Mouse (Mus musculus) heart, adult 2 months (tissue): ENCODE results near the gene Dnajc5. TPM values are rescaled to one million over a fixed set of nuclear protein-coding genes. Genes with fewer than 3 reads are reported as not detected.

Source experiments
- DNase-seq, 2 experiments: peaks; one replicate each; pipeline ENCODE4 v3.0.0; 2021
- H3K27ac ChIP-seq: fragments of 200-600 bp; 2 replicates; pipeline ENCODE4 v1.8.1; 2022
- H3K27me3 ChIP-seq: fragments of 200-500 bp; 2 replicates; pipeline ENCODE4 v1.6.1; 2012; ENCODE audit warnings: mild to moderate bottlenecking, low read length, inconsistent platforms, mixed read lengths; ENCODE audit not compliant: control insufficient read depth, insufficient read depth
- H3K36me3 ChIP-seq: fragments of 200-500 bp; 2 replicates; pipeline ENCODE4 v1.6.1; 2012; ENCODE audit warnings: low read length, inconsistent platforms; ENCODE audit not compliant: control insufficient read depth, insufficient read depth
- H3K4me1 ChIP-seq: fragments of 200-500 bp; 2 replicates; pipeline ENCODE4 v1.6.1; 2011; ENCODE audit warnings: low read length; ENCODE audit not compliant: control insufficient read depth, insufficient read depth
- H3K4me3 ChIP-seq: fragments of 200-600 bp; 2 replicates; pipeline ENCODE4 v1.8.1; 2022
- H3K79me2 ChIP-seq: fragments of 200-500 bp; replicated peaks from 2 replicates; pipeline ENCODE4 v1.6.1; 2012; ENCODE audit warnings: mild to moderate bottlenecking, inconsistent platforms, low read length, moderate library complexity, mixed read lengths; ENCODE audit not compliant: control insufficient read depth, insufficient read depth
- H3K9ac ChIP-seq: fragments of 200-500 bp; 2 replicates; pipeline ENCODE4 v1.6.1; 2012; ENCODE audit warnings: low read depth, mild to moderate bottlenecking, control low read depth, inconsistent platforms, low read length, mixed read lengths
- CTCF ChIP-seq: fragments of 200-600 bp; IDR thresholded peaks from 2 replicates; pipeline ENCODE4 v1.8.1; 2022; ENCODE audit warnings: antibody characterized with exemption, mild to moderate bottlenecking, moderate library complexity
- EP300 ChIP-seq: fragments of 200-500 bp; IDR thresholded peaks from 2 replicates; pipeline ENCODE4 v1.6.1; 2011; ENCODE audit warnings: low read depth, low read length, control low read depth; ENCODE audit not compliant: insufficient read depth
- POLR2A ChIP-seq: fragments of 200-500 bp; IDR thresholded peaks from 2 replicates; pipeline ENCODE4 v1.6.1; 2011; ENCODE audit warnings: mild to moderate bottlenecking, low read depth, low read length, control low read depth; ENCODE audit not compliant: insufficient read depth
- WGBS: fragments of 180-500 bp; shearing (Covaris S2); methylation state at CpG from one replicate; pipeline ENCODE4 v1.1.7; 2018; 5-methylcytosine and 5-hydroxymethylcytosine counted together
- intact Hi-C: fragments of 180-260 bp; cut with DNase I; formaldehyde crosslinking; loops from one replicate; pipeline ENCODE4 v1.15.1; 2025
- polyA plus RNA-seq: library from polyadenylated mRNA; depleted of rRNA; stranded (reverse); fragments of >200 nt; gene quantifications from 2 replicates; pipeline ENCODE4 v1.2.3, GENCODE M21; 2012
- total RNA-seq, 2 experiments: library from RNA; stranded (reverse); gene quantifications; 2 replicates each; pipeline ENCODE4 v1.2.3; 2021

The Dnajc5 gene
- total and polyA plus RNA-seq, 3 experiments: 43.4 to 71.5 (median 62.3) TPM

DNA sequence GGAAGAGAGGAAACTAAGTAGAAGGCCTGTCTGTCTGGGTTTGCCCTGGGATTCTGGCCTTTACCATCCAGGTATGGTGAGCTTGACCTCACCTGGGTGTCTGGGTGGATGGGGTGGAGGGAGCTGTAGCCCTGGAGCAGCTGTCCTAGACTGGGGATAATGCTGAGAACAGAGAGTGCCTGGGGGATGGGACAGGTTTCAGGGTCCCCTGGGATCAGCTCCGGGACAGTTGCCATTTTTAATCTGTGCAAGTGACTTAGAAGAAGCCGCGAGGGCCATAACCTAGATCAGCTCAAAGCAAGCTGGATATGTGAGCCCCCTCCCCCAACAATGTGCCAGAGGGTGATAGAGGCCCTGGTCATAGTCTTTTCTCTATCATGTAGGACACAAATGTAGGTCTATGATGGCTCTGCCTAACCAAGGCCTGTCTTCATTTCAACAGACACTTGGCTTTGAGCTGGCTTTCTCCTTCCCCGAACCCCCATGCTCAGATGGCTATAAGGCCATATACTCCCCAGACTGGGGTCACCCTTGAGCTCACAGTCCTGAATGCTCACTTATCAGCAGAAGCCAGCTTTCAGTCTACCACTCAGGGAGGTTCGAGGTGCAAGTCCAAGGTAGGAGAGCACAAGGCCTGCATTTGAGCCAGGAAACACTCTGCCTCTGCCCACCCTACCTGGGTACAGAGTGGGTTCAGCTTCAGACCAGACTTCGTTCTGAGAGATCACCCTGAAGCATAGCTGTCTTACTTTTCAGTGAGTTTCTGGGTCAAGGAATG, 35.6 kb upstream of the Dnajc5 start:
- intact Hi-C loops: loop anchor here (2.0 kb wide), 1 partner anchor 14 kb away; no protein-coding TSS in a partner anchor
- no peak for TF ChIP-seq CTCF
- no peak for TF ChIP-seq EP300
- no peak for TF ChIP-seq POLR2A
- no peaks in the 10 kb centered on the region for H3K27me3 ChIP-seq
- WGBS: 59% methylated on average over 6 of the region's 6 CpGs
- DNase-seq: peak; percentile 42 to 63
- no peak overlapping the region for H3K4me3 ChIP-seq
- H3K9ac ChIP-seq: no peak overlapping the region
- H3K4me1 ChIP-seq: peaks cover 27% of the 10 kb centered on the region
- H3K36me3 ChIP-seq: peaks cover 9% of the 10 kb centered on the region
- no peaks in the 10 kb centered on the region for H3K79me2 ChIP-seq
- peak overlapping the region; percentile 76 for H3K27ac ChIP-seq

DNA sequence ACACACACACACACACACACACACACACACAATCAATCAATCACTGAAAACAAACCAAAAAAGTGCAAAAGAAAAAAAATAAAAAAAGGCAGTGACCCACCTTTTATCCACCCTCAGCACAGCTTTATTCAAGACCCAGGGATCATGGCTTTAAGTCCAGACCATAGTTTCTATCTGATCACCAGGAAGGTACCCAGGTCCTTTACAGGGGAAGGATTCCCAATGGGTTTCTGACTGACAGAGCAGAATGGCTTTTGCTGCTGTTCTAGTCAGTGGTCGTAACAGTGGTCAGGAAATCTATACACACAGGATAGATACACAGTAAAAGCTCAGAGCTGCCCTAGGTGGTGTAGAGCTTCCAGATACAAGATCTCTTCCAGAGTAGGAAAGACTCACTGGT, 34.5 kb upstream of the Dnajc5 start:
- Histone ChIP-seq H3K4me3 (no peak overlapping the region), H3K79me2 (no peaks in the 10 kb centered on the region), H3K4me1 (peaks cover 27% of the 10 kb centered on the region), H3K36me3 (peaks cover 9% of the 10 kb centered on the region), H3K9ac (no peak overlapping the region), H3K27ac (no peak overlapping the region; the same call in 1 of the 2 replicates), H3K27me3 (no peaks in the 10 kb centered on the region)
- intact Hi-C loops: loop anchor here (2.0 kb wide), 1 partner anchor 15 kb away; no protein-coding TSS in a partner anchor
- TF ChIP-seq EP300 (no peak), POLR2A (no peak), CTCF (no peak)
- DNase-seq: no peak
- 34% methylated on average over 1 of the region's 1 CpGs for WGBS

DNA sequence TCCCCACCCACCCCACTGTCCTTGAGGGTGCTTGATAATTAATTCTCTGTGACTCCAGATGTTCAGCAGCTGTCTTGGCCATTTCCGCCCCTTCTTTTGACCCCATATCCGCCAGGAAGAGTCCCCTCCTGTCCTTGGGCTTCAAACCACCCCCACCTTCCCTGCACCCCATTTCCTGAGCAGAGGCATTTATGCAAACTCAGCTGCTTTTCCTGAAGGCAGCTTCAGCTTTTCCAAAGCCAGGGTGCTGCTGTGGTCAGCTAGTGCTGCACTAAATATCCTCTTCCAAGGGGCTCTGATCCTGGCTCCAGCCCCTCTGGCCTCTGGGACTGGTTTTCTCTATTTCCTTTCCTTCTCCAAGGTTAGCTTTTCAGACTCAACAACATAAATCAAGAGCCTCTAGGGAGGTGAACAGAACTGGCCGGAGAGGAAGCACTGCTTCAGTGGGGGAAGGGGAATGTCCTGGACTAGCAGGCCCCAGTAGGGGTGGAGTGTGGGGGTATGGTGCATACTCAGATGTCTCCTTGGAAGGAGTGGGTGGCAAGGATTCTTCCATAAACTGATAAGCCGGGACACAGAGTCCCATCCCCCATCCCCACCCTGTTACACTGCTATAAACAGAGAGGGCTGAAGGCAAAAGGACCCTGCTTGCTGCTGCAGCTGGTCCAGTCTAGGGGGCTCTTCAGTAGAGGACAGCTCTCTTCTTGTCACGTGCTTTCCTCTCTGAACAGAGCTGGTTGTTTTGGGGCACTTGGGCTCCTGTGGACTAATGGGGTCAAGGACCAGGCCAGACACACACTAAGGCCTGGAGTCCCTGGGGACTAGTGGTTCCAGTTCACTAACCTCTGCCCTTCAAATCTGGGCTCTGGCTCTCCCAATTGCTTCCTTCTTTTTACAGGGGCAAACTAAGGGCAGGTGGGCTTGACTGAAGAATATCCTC, 32.7 kb upstream of the Dnajc5 start:
- WGBS: 27% methylated on average over 5 of the region's 5 CpGs
- no peak overlapping the region for H3K4me3 ChIP-seq
- peaks cover 27% of the 10 kb centered on the region for H3K4me1 ChIP-seq
- no peak for TF ChIP-seq EP300
- no peak for TF ChIP-seq POLR2A
- TF ChIP-seq CTCF: no peak
- intact Hi-C loops: no loop called here
- H3K9ac ChIP-seq: 0 out of 2 replicates have a peak overlapping the region, but pooled peaks have one; percentile 10
- H3K27me3 ChIP-seq: no peaks in the 10 kb centered on the region
- peak; percentile 59 to 67 for DNase-seq
- H3K36me3 ChIP-seq: peaks cover 9% of the 10 kb centered on the region
- H3K79me2 ChIP-seq: no peaks in the 10 kb centered on the region
- H3K27ac ChIP-seq: peak overlapping the region; percentile 84

DNA sequence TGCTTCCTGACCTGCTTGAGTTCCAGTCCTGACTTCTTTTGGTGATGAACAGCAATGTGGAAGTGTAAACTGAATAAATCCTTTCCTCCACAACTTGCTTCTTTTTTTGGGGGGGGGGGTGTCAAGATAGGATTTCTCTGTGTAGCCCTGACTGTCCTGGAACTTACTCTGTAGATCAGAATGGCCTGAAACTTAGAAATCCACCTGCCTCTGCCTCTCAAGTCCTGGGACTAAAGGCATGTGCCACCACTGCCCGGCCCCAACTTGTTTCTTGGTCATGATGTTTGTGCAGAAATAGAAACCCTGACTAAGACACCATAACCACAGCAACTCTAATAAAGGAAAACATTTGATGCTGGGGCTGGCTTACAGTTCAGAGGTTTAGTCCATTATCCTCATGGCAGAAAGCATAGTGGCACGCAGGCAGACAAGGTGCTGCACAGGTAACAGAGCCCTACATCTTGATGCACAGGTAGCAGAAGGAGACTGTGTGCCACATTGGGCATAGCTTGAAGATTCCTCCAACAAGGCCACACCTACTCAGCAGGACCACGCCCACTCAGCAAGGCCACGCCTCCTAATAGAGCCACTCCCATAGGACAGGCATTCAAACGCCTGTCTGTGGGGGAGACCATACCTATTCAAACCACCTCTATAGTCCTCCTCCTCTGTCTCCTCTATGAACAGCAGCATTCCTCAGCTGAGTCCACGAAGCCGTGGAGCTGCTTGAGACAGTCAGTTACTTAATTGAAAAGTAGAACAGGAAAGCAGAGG, 28.7 kb upstream of the Dnajc5 start:
- Histone ChIP-seq H3K27ac (no peak overlapping the region), H3K4me1 (peaks cover 9% of the 10 kb centered on the region), H3K36me3 (peaks cover 3% of the 10 kb centered on the region; the same call in 1 of the 2 replicates), H3K79me2 (no peaks in the 10 kb centered on the region), H3K9ac (no peak overlapping the region), H3K4me3 (no peak overlapping the region), H3K27me3 (no peaks in the 10 kb centered on the region)
- 35% methylated on average over 7 of the region's 7 CpGs for WGBS
- intact Hi-C loops: no loop called here
- no peak for DNase-seq
- TF ChIP-seq POLR2A (no peak), CTCF (no peak), EP300 (no peak)

DNA sequence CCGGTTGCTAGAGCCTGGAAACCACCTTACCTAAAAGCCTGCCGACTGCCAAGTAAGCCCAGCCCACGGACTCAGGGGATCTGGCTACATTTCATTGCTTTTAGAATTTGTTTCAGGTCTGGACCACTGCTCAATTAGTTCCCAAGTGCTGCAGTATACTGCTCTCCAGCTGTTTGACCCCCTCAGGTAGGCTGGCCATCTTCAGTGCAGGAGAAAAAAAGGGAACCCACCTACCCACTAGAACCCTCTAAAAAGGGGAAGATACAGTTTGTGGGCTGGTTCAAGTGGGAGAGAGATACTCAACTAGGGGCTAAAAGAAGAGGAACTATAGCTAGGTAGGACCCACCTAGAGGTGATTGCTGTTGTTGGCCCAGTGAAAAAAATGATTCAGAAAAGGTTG, 28.1 kb upstream of the Dnajc5 start:
- WGBS: 42% methylated on average over 3 of the region's 3 CpGs

More for the DNA sequence above, 28.1 kb upstream of the Dnajc5 start:
- TF ChIP-seq CTCF (no peak), EP300 (no peak), POLR2A (no peak)
- H3K27me3 ChIP-seq: no peaks in the 10 kb centered on the region
- peaks cover 6% of the 10 kb centered on the region for H3K4me1 ChIP-seq
- no peak overlapping the region for H3K9ac ChIP-seq
- intact Hi-C loops: no loop called here
- peaks cover 3% of the 10 kb centered on the region; the same call in 1 of the 2 replicates for H3K36me3 ChIP-seq
- H3K79me2 ChIP-seq: no peaks in the 10 kb centered on the region
- DNase-seq: no peak
- H3K4me3 ChIP-seq: no peak overlapping the region
- no peak overlapping the region for H3K27ac ChIP-seq
